Mouse (Mus musculus) stomach, embryonic 14.5 days (tissue): Measurements from ENCODE around the gene Myo1c. TPM values are rescaled to one million over a fixed set of nuclear protein-coding genes. Genes with fewer than 3 reads are reported as not detected.
"Not testable (repeated sequence)": the region's sequence is repeated elsewhere in the genome, so short reads cannot be mapped to it uniquely, and the experiment has no call there.

Experiments
- ATAC-seq: fragments of 200-750 bp; cut with Nextera tagmentation; 2 replicates; pipeline ENCODE4 v1.8.0; 2017; ENCODE audit warnings: low read depth, moderate TSS enrichment; ENCODE audit not compliant: insufficient number of reproducible peaks, insufficient read depth, low FRiP score
- H3K27ac ChIP-seq: fragments of 300-500 bp; sonication (generic); 2 replicates; pipeline ENCODE4 v1.5.1; 2014; ENCODE audit warnings: mild to moderate bottlenecking, low read length, moderate library complexity, mixed read lengths
- H3K27me3 ChIP-seq: fragments of 300-500 bp; sonication (generic); 2 replicates; pipeline ENCODE4 v1.6.1; 2014; ENCODE audit warnings: low read length, control low read depth, mixed read lengths; ENCODE audit not compliant: control insufficient read depth, insufficient read depth
- H3K36me3 ChIP-seq: fragments of 300-500 bp; sonication (generic); 2 replicates; pipeline ENCODE4 v1.6.1; 2014; ENCODE audit warnings: mild to moderate bottlenecking, control low read depth, low read length, moderate library complexity, mixed read lengths; ENCODE audit not compliant: control insufficient read depth, insufficient read depth
- H3K4me1 ChIP-seq: fragments of 300-500 bp; sonication (generic); 2 replicates; pipeline ENCODE4 v1.6.1; 2014; ENCODE audit warnings: low read length, control low read depth, mixed read lengths; ENCODE audit not compliant: control insufficient read depth, insufficient read depth
- H3K4me2 ChIP-seq: fragments of 300-500 bp; sonication (generic); replicated peaks from 2 replicates; pipeline ENCODE4 v1.6.1; 2014; ENCODE audit warnings: low read depth, low read length, control low read depth
- H3K4me3 ChIP-seq: fragments of 300-500 bp; sonication (generic); 2 replicates; pipeline ENCODE4 v1.5.1; 2014; ENCODE audit warnings: low read depth, low read length, control low read depth
- H3K9ac ChIP-seq: fragments of 300-500 bp; sonication (generic); replicated peaks from 2 replicates; pipeline ENCODE4 v1.6.1; 2014; ENCODE audit warnings: low read depth, mild to moderate bottlenecking, control low read depth, low read length, moderate library complexity, mixed read lengths
- H3K9me3 ChIP-seq: fragments of 300-500 bp; sonication (generic); 2 replicates; pipeline ENCODE4 v1.6.1; 2016; ENCODE audit warnings: low read depth, low read length, control low read depth; ENCODE audit not compliant: control insufficient read depth
- WGBS: fragments of 180-500 bp; shearing (Covaris S2); extraction: QIAGEN DNeasy Blood & Tissue Kit; methylation state at CpG from one replicate; pipeline ENCODE4 v1.1.7; 2014; 5-methylcytosine and 5-hydroxymethylcytosine counted together
- polyA plus RNA-seq: library from polyadenylated mRNA; unstranded; fragments of >200 nt; fragmentation: Nextera tagmentation; extraction: Ambion mirVana; gene quantifications from 2 replicates; pipeline ENCODE4 v1.2.1, GENCODE M21; 2014

The Myo1c gene
- polyA plus RNA-seq, 1 experiment from 2014 or later, result 31.2 TPM

DNA sequence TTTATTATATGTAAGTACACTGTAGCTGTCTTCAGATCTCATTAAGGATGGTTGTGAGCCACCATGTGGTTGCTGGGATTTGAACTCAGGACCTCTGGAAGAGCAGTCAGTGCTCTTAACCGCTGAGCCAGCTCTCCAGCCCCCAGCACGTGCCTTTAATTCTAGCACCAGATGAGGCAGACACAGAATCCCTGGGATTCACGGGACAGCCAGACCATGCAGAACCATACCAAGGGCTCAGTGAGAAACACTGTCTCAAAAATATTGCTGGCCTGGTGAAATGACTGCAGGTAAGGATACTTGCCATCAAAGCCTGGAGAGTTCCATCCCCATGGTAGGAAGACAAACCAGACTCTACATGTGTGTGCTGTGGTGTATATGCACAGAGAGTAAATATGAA, 47.2 kb downstream of the Myo1c start:
- H3K4me1 ChIP-seq, H3K9me3 ChIP-seq: not testable (repeated sequence)
- peaks cover 70% of the 10 kb centered on the region for H3K36me3 ChIP-seq

DNA sequence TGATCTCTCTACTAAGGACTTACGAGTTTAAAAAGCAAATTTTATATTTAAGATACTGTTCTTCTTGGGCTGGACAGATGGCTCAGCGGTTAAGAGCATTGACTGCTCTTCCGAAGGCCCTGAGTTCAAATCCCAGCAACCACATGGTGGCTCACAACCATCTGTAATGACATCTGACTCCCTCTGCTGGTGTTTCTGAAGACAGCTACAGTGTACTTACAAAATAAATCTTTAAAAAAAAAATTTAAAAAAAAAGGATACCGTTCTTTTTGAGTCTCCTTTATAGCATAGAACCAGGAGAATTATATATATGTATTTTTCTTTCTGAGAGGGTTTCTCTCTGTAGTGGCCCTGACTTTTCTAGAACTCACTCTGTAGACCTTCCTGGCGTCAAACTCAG, 50.3 kb downstream of the Myo1c start:
- Histone ChIP-seq H3K4me1 (no peaks in the 10 kb centered on the region), H3K27me3 (no peaks in the 10 kb centered on the region), H3K27ac (no peak overlapping the region), H3K9ac (no peak overlapping the region), H3K4me2 (no peak overlapping the region), H3K4me3 (no peak overlapping the region), H3K9me3 (no peaks in the 10 kb centered on the region), H3K36me3 (peaks cover 65% of the 10 kb centered on the region)
- ATAC-seq, result no peak
- 95% methylated on average over 5 of the region's 5 CpGs for WGBS

More for the DNA sequence above, 47.2 kb downstream of the Myo1c start:
- 93% methylated on average over 3 of the region's 3 CpGs for WGBS
- not testable (repeated sequence) for H3K27me3 ChIP-seq, H3K4me3 ChIP-seq, H3K27ac ChIP-seq, H3K4me2 ChIP-seq, ATAC-seq, H3K9ac ChIP-seq

DNA sequence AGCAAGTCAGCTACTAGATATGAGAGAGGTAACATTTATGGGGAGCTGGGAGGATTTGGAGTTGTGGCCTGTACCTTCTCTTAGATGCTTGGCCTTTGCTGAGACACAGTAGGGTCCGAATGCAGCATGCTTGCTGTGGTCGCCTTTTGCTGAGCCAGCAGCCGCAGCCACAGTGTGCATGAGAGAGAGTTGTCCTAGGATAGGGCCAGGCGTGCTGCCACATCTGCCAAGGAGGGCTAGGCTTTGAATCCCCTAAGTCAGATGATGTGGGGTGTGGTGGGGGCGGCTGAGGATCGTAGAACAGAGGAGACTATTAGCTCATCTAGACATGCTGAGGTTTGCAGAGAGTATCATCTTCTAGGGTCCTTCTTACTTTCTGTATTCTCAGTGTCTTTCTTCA, 52.5 kb downstream of the Myo1c start:
- no peak for ATAC-seq
- whole genome bisulfite sequencing, result 93% methylated on average over 6 of the region's 6 CpGs
- H3K9ac ChIP-seq, result no peak overlapping the region

DNA sequence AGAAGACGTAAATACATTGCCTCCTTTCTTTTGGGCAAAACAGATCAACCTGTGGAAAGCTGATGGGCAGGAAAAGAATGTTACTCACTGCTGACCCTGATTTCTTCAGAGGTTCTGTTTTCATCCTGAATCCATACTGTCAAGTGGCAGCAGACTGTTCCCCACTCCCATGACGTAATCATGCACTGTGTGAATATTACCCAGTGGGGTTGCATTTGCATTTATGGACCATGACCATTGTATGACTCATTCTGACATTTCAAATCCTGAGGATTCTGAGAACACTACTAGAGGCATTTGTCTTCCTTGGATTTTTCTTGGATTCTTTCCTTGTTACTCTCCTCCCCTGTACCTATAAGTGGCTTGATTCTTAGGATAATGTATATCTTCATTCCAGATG, 53.4 kb downstream of the Myo1c start:
- Histone ChIP-seq H3K9me3 (no peaks in the 10 kb centered on the region), H3K27ac (no peak overlapping the region), H3K4me3 (no peak overlapping the region), H3K36me3 (peaks cover 45% of the 10 kb centered on the region), H3K4me1 (no peaks in the 10 kb centered on the region), H3K4me2 (no peak overlapping the region), H3K9ac (no peak overlapping the region), H3K27me3 (no peaks in the 10 kb centered on the region)
- no peak for ATAC-seq
- WGBS, result 94% methylated on average over 2 of the region's 2 CpGs

More for the DNA sequence above, 52.5 kb downstream of the Myo1c start:
- Histone ChIP-seq H3K36me3 (peaks cover 54% of the 10 kb centered on the region), H3K9me3 (no peaks in the 10 kb centered on the region), H3K27me3 (no peaks in the 10 kb centered on the region), H3K27ac (no peak overlapping the region), H3K4me2 (no peak overlapping the region), H3K4me3 (no peak overlapping the region), H3K4me1 (no peaks in the 10 kb centered on the region)

- Histone ChIP-seq H3K4me1 (no peaks in the 10 kb centered on the region), H3K36me3 (no peaks in the 10 kb centered on the region), H3K9ac (no peak overlapping the region), H3K9me3 (no peaks in the 10 kb centered on the region), H3K27me3 (no peaks in the 10 kb centered on the region), H3K4me3 (no peak overlapping the region), H3K4me2 (no peak overlapping the region), H3K27ac (no peak overlapping the region)
- ATAC-seq, result no peak
- WGBS, result 94% methylated on average over 1 of the region's 1 CpGs
Observed at GRCm38 (mm10) chr11:75713949-75714348, 63.6 kb downstream of the Myo1c start.

DNA sequence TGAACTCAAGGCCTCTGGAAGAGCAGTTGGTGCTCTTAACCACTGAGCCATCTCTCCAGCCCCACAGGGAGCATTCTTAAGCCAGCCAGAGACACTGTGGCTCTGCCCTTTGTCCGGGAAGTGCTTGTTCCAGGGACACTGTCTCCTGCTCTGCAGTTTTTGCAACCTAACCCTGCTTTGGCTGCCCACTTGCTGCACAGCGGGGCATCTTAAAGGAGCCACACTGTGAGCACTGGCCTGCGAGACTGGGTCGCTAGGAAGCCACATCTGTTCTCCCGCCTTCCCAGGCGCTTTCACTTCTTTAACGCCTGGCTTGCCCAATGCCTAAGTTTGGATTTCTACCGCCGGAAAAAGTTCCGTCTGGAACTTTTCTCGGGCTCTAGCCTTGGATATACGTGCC, 65.3 kb downstream of the Myo1c start:
- H3K4me3 ChIP-seq, result no peak overlapping the region
- ATAC-seq, result no peak
- WGBS, result 35% methylated on average over 12 of the region's 12 CpGs
- H3K9ac ChIP-seq, result no peak overlapping the region
- H3K9me3 ChIP-seq, result no peaks in the 10 kb centered on the region
- no peaks in the 10 kb centered on the region for H3K27me3 ChIP-seq
- no peaks in the 10 kb centered on the region for H3K4me1 ChIP-seq
- H3K27ac ChIP-seq, result no peak overlapping the region
- no peak overlapping the region for H3K4me2 ChIP-seq
- H3K36me3 ChIP-seq, result no peaks in the 10 kb centered on the region

DNA sequence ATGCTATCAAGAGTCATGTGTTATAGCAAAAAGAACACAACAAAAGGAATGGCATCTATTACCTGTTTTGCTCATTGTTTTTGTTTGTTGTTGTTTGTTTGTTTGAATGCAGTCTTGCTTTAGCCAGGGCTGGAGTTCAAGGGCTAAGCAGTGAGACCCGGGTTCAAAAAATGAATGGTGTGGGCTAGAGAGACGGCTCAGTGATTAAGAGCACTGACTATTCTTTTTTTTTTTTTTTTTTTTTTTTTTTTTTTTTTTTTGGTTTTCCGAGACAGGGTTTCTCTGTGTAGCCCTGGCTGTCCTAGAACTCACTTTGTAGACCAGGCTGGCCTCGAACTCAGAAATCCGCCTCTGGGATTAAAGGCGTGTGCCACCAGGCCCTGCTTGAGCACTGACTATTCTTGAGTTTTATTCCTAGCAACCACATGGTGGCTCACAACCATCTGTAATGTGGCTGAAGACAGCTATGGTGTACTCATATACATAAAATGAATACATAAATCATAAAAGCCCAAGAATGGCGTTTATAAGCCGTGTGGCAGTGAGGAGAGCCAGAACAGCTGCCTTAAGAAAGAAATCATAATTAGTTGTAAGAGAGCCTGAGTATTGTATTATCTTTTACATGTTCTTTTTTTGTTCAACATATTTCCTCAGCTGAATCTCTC, 66.5 kb downstream of the Myo1c start:
- no peak for ATAC-seq
- Histone ChIP-seq H3K27ac (no peak overlapping the region), H3K9ac (no peak overlapping the region), H3K4me1 (no peaks in the 10 kb centered on the region), H3K9me3 (peaks cover 5% of the 10 kb centered on the region; the same call in 1 of the 2 replicates), H3K27me3 (no peaks in the 10 kb centered on the region), H3K4me3 (no peak overlapping the region), H3K36me3 (no peaks in the 10 kb centered on the region), H3K4me2 (no peak overlapping the region)
- 70% methylated on average over 7 of the region's 8 CpGs for WGBS

GRCm38 (mm10) chr11:75722339-75722738, 72.0 kb downstream of the Myo1c start:
- no peaks in the 10 kb centered on the region for H3K4me1 ChIP-seq
- ATAC-seq, result no peak
- no peaks in the 10 kb centered on the region for H3K27me3 ChIP-seq
- no peaks in the 10 kb centered on the region for H3K36me3 ChIP-seq
- no peak overlapping the region for H3K4me3 ChIP-seq
- H3K27ac ChIP-seq, result no peak overlapping the region
- WGBS, result 63% methylated on average over 4 of the region's 4 CpGs
- H3K9me3 ChIP-seq, result peaks cover 5% of the 10 kb centered on the region; the same call in 1 of the 2 replicates
- H3K4me2 ChIP-seq, result no peak overlapping the region
- H3K9ac ChIP-seq, result no peak overlapping the region
